Mouse (Mus musculus): ENCODE results near the gene Clic3. TPM values are rescaled to one million over a fixed set of nuclear protein-coding genes. Genes with fewer than 3 reads are reported as not detected.

Gene Clic3
- total and polyA plus RNA-seq, 3 experiments: 0.15 to 0.27 TPM; not detected in 1

DNA sequence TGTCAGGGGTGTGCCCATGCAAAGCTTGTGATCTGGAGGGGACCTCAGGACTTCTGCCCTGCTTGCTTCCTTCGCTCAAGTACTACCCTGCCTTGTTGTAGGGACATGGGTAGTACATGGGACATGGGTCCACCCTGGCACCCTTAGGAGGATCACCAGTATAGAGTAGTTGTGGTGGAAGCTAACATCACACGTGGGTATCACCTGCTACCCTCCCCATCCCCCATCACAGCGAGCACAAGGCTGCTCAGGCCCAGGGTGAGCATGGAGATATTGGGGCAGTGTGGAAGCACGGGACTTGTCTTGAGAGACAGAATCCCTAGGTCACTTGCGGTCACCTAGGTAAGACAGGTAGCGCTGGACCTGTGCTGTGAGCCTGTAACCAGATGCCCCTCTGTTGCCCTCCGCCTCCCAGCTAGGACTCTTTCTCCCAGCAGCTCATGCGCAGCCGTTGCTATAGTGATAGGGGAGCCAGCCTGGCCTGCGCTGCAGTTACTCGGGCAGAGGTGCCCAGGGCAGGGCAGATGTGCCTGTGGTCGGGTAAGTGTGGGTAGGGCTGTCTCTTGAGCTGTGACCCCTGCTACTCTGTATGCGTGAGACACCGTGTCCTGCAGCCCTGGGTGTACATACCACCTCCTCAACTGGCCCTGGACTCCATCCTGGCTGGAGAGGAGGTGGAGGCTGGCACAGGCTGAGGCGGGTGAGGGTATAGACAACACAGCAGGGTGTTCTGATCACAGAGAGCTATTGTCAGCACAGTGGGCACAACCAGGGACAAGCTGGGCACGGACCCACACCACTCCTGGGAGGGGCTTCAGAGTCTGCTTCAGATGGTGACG lies 26.0 kb upstream of the Clic3 start:
- peaks cover 8 to 23% of the 10 kb centered on the region in 2 experiments; a peak in 3 of 4 replicates for H3K4me1 ChIP-seq (ENCODE audit: control insufficient read depth in 1 of 2, insufficient read depth in 2 of 2, low read length in 2 of 2)
- H3K9ac ChIP-seq (ENCODE audit: control insufficient read depth, low read depth, low read length, poor library complexity, severe bottlenecking): no peak overlapping the region
- H3K36me3 ChIP-seq (ENCODE audit: control insufficient read depth in 1 of 2, insufficient read depth in 2 of 2, low read length in 2 of 2): peaks cover 0 to 7% of the 10 kb centered on the region in 2 experiments; a peak in 2 of 4 replicates
- H3K4me3 ChIP-seq (ENCODE audit: control insufficient read depth in 1 of 2, insufficient read depth in 1 of 2, low read depth in 2 of 2, low read length in 2 of 2): no peak overlapping the region
- TF ChIP-seq ZC3H11A (IDR thresholded peaks at IDR 0.05; ENCODE audit: low read depth, low read length): no peak
- TF ChIP-seq ZMIZ1 (IDR thresholded peaks at IDR 0.05; ENCODE audit: low read depth, low read length): no peak
- no peak for TF ChIP-seq POLR2A (IDR thresholded peaks at IDR 0.05; ENCODE audit: control insufficient read depth in 1 of 2, insufficient read depth in 1 of 2, low read depth in 1 of 2, low read length in 2 of 2, poor library complexity in 1 of 2)
- TF ChIP-seq GATA1 (IDR thresholded peaks at IDR 0.05; ENCODE audit: low read depth, low read length): no peak
- TF ChIP-seq E2F4 (IDR thresholded peaks at IDR 0.05; ENCODE audit: borderline replicate concordance, low read depth, low read length): no peak
- TF ChIP-seq MAX (IDR thresholded peaks at IDR 0.05; ENCODE audit: low read length): no peak
- no peak for TF ChIP-seq UBTF (IDR thresholded peaks at IDR 0.05; ENCODE audit: borderline replicate concordance, insufficient read depth, low read depth, low read length)
- no peak for TF ChIP-seq MAZ (IDR thresholded peaks at IDR 0.05; ENCODE audit: low read depth, low read length)
- TF ChIP-seq ZKSCAN1 (IDR thresholded peaks at IDR 0.05; ENCODE audit: low read depth, low read length): no peak
- no peak for TF ChIP-seq CTCF (IDR thresholded peaks at IDR 0.05 in 2 of 3, conservative IDR thresholded peaks at IDR 0.05 in 1 of 3; ENCODE audit: control insufficient read depth in 1 of 3, insufficient read depth in 1 of 3, low read depth in 2 of 3, low read length in 3 of 3, poor library complexity in 1 of 3, severe bottlenecking in 1 of 3)
- TF ChIP-seq RAD21 (IDR thresholded peaks at IDR 0.05; ENCODE audit: low read depth, low read length): no peak
- TF ChIP-seq MEF2A (IDR thresholded peaks at IDR 0.05; ENCODE audit: extremely low read depth, insufficient replicate concordance, low read depth, low read length, poor library complexity, severe bottlenecking): no peak
- no peak for TF ChIP-seq ZNF384 (IDR thresholded peaks at IDR 0.05; ENCODE audit: low read depth, low read length)
- H3K9me3 ChIP-seq (replicated peaks; ENCODE audit: insufficient read depth, low read length): no peaks in the 10 kb centered on the region
- H3K79me2 ChIP-seq (ENCODE audit: control insufficient read depth, insufficient read depth, low read length, poor library complexity): peaks cover 2% of the 10 kb centered on the region; the same call in 1 of the 2 replicates
- H3K27me3 ChIP-seq (ENCODE audit: control insufficient read depth in 1 of 2, insufficient read depth in 2 of 2, low read length in 2 of 2): no peaks in the 10 kb centered on the region
- DNase-seq (ENCODE audit: low read depth, low spot score): no peak
- H3K27ac ChIP-seq (ENCODE audit: control insufficient read depth, low read depth, low read length): no peak overlapping the region

- Histone ChIP-seq H3K9ac (ENCODE audit: control insufficient read depth, low read depth, low read length, poor library complexity, severe bottlenecking) (no peak overlapping the region), H3K79me2 (ENCODE audit: control insufficient read depth, insufficient read depth, low read length, poor library complexity) (peaks cover 2% of the 10 kb centered on the region; the same call in 1 of the 2 replicates), H3K36me3 (ENCODE audit: control insufficient read depth in 1 of 2, insufficient read depth in 2 of 2, low read length in 2 of 2) (peaks cover 0 to 7% of the 10 kb centered on the region in 2 experiments; a peak in 2 of 4 replicates), H3K27me3 (ENCODE audit: control insufficient read depth in 1 of 2, insufficient read depth in 2 of 2, low read length in 2 of 2) (no peaks in the 10 kb centered on the region), H3K27ac (ENCODE audit: control insufficient read depth, low read depth, low read length) (no peak overlapping the region), H3K4me1 (ENCODE audit: control insufficient read depth in 1 of 2, insufficient read depth in 2 of 2, low read length in 2 of 2) (peaks cover 7 to 20% of the 10 kb centered on the region in 2 experiments; a peak in 3 of 4 replicates), H3K4me3 (ENCODE audit: control insufficient read depth in 1 of 2, insufficient read depth in 1 of 2, low read depth in 2 of 2, low read length in 2 of 2) (no peak overlapping the region), H3K9me3 (replicated peaks; ENCODE audit: insufficient read depth, low read length) (no peaks in the 10 kb centered on the region)
- no peak for DNase-seq (ENCODE audit: low read depth, low spot score)
- no peak for TF ChIP-seq ELF1 (IDR thresholded peaks at IDR 0.05; ENCODE audit: low read depth, low read length)
- TF ChIP-seq POLR2AphosphoS2 (IDR thresholded peaks at IDR 0.05; ENCODE audit: low read length): no peak
- TF ChIP-seq CTCF (IDR thresholded peaks at IDR 0.05 in 2 of 3, conservative IDR thresholded peaks at IDR 0.05 in 1 of 3; ENCODE audit: control insufficient read depth in 1 of 3, insufficient read depth in 1 of 3, low read depth in 2 of 3, low read length in 3 of 3, poor library complexity in 1 of 3, severe bottlenecking in 1 of 3): no peak
- TF ChIP-seq SMC3 (IDR thresholded peaks at IDR 0.05; ENCODE audit: low read depth, low read length): no peak
- no peak for TF ChIP-seq POLR2A (IDR thresholded peaks at IDR 0.05; ENCODE audit: control insufficient read depth in 1 of 2, insufficient read depth in 1 of 2, low read depth in 1 of 2, low read length in 2 of 2, poor library complexity in 1 of 2)
- TF ChIP-seq ZKSCAN1 (IDR thresholded peaks at IDR 0.05; ENCODE audit: low read depth, low read length): no peak
Observed at GRCm38 (mm10) chr2:25431308-25431855, 25.3 kb upstream of the Clic3 start.
